Mouse (Mus musculus): ENCODE results near the gene Slc35d2.
"Not testable (repeated sequence)": the region's sequence is repeated elsewhere in the genome, so short reads cannot be mapped to it uniquely, and the experiment has no call there.

Slc35d2 gene

GRCm38 (mm10) chr13:64110421-64110820, 18.7 kb downstream of the Slc35d2 start:
- no peak for DNase-seq

DNA sequence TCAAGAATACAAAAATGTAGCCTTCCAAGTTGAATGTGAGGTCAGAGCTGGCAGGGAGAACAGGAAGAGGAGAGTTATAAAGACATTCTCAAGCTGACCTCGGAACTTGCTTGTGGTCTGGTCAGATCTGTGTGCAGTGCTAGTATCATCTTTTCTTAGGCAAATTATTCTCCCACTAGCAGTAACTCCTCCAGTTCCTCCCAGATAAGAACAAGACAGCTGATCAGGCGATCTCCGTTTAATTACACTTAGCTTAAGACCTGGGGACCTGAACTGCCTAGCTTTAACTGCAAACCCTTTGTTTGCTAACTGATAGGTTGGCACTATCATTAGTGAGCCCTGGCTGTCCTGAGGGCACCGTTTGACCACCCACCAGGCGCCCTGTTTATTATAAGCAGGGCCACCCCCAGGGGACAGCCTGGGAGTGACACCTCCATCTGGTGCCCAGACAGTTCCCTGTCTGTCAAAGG, 20.8 kb downstream of the Slc35d2 start:
- DNase-seq = no peak

DNA sequence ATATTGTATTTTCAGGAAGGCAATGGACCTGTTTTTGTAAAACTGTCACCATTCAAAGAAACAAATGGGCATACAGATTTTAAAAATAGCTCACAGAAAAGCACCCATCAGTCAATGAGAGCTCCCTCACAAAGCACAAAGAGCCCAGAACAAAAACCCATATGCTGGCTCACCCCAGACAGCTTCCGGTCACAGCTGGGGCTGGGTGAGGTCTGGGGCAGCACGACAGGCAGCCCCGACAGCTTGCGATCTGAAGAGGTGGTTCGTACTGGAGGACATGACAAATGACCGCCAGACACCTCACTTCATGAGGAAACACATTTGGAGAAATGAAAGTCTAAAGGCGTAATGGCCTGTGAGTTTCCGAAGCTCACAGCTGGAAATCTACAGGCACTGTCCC, 21.6 kb downstream of the Slc35d2 start:
- DNase-seq = peak in 1 of 2 experiments; percentile 39

GRCm38 (mm10) chr13:64107105-64107504, 22.1 kb downstream of the Slc35d2 start:
- DNase-seq = no peak

- DNase-seq = no peak
Measured at GRCm38 (mm10) chr13:64105690-64106089, 23.5 kb downstream of the Slc35d2 start.

DNA sequence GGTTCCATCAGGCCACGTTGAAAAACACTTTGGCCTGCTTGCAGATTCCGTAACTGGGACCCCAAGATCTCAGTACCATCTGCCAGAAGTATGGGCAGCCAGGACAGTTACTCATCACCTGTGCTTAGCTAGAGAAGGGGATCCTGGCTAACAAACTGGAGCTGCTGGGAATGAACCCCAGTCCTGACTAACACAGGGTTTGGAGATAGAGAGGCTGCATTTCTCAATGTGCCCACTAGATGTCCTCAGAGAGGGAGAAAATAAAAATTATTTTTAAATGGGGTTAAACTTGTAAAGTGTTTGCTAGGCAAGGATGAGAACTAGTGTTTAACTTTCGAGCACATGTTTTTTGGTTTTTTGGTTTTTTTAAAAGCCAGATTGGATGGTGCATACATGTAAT, 29.0 kb downstream of the Slc35d2 start:
- peak; percentile 39 to 46 for DNase-seq

DNA sequence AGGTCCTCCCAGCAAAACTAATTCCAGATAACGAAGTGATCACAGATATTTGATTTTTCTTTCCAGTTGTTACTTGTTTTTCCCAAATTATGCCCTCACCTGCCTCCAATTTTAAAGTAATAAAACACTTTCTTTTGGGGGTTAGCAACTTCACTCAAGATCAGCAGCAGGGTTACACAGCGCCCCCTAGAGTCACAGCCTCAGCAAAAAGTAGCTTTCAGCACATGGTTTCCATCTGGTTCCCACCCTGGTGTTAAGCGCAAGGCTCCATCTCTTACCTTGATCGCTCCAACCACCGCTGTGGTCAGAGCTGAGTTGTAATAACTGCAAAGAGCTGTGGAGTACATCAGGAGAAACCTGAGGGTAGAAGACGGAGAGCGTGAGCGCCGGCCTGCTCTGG, 30.2 kb downstream of the Slc35d2 start:
- peak; percentile 63 to 67 for DNase-seq

DNA sequence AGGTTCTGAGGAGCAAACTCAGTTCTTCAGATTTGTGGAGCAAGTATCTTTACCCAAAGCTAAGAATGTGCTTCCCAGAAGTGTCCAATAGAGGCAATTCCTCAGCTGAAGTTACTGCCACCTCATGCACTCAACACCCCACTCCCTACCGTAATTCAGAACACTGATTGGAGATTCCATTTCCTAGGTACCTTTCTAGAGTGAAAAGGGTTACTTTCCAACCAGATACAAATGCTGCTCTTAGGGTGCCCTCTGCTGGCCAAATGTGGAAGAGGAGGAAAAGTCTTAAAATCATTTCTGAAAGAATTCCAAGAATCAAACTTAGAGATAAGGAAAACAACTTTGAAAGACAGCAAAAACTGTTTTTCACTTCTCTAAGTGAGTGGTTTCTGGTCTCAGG, 35.8 kb downstream of the Slc35d2 start:
- peak; percentile 88 to 89 for DNase-seq

- DNase-seq = no peak
Measured at GRCm38 (mm10) chr13:64092752-64093151, 36.4 kb downstream of the Slc35d2 start.

DNA sequence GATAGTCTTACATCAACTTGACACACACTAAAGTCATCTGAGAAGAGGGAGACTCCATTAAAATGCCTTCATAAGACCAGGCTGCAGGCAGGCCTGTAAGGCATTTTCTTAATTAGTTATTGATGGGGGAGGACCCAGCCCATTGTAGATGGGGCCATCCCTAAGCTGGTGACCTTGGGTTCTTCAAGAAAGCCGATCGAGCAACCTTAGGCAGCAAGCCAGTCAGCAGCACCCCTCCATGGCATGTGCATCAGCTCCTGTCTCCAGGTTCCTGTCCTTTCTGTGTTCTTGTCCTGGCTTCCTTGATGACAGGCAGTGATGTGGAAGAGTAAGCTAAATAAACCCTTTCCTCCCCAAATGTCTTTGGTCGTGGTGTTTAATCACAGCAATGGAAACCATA, 37.0 kb downstream of the Slc35d2 start:
- no peak for DNase-seq

DNA sequence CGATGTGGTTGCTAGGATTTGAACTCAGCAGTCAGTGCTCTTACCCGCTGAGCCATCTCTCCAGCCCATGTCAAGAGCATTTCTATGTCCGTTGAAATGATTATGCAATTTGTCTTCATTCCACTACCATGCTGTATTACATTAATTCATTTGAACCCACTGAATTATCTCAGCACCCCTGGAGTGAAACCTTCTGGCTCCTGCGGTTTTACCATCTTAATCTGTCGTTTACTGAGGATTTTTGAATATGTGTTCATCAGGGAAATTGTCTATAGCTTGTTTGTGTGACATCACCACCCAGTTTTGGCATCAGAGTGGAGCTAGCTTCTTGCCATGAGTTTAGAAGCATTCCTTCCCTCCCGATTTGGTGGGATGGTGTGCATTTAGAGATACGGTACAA, 38.2 kb downstream of the Slc35d2 start:
- no peak for DNase-seq

DNA sequence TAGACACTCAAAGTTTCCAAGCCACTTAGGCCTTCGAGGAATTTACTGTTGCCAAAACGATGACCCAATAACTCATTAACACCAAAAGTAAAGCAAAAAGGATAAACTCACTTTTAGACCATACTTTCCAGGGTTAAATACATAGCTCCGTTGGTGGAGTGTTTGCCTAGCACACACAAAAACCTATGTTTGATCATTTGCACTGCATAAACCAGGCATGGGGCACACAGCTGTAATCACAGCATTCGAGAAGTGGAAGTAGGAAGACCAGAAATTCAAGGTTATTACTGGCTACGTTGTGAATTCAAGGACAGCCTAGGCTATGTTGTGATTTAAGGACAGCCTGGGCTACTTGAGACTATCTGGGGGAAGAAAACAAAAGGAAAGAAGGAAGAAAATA, 38.9 kb downstream of the Slc35d2 start:
- no peak for DNase-seq

DNA sequence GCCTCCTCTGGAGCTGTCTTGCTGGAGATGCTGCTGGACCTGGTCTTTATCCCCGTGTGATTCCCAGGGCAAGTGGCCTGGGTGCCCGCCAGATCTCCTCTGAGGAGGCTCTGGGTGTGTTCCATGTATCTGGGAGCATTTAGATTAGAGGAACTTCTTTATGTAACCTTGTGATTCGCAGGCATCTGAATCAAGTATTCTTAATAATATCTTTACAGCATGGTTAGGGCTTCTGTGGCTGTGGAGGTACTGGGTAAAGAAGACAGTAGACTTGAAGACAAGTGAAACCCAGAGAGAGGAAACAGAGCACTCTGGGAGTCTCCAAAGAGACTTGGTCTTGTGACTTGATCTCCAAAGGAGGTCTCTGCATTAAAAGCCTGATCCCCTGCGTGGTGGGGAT, 40.0 kb downstream of the Slc35d2 start, which contains the start of gene Hsd17b3:
Hsd17b3 (minus strand) TSS at position 101 of the 400 bp plus-strand sequence.
- no peak for DNase-seq

- no peak for DNase-seq
Measured at GRCm38 (mm10) chr13:64088057-64088456, 41.1 kb downstream of the Slc35d2 start.

- DNase-seq = no peak
Measured at GRCm38 (mm10) chr13:64086036-64086435, 43.1 kb downstream of the Slc35d2 start.

- DNase-seq = no peak
Measured at GRCm38 (mm10) chr13:64083331-64083730, 45.8 kb downstream of the Slc35d2 start.

DNA sequence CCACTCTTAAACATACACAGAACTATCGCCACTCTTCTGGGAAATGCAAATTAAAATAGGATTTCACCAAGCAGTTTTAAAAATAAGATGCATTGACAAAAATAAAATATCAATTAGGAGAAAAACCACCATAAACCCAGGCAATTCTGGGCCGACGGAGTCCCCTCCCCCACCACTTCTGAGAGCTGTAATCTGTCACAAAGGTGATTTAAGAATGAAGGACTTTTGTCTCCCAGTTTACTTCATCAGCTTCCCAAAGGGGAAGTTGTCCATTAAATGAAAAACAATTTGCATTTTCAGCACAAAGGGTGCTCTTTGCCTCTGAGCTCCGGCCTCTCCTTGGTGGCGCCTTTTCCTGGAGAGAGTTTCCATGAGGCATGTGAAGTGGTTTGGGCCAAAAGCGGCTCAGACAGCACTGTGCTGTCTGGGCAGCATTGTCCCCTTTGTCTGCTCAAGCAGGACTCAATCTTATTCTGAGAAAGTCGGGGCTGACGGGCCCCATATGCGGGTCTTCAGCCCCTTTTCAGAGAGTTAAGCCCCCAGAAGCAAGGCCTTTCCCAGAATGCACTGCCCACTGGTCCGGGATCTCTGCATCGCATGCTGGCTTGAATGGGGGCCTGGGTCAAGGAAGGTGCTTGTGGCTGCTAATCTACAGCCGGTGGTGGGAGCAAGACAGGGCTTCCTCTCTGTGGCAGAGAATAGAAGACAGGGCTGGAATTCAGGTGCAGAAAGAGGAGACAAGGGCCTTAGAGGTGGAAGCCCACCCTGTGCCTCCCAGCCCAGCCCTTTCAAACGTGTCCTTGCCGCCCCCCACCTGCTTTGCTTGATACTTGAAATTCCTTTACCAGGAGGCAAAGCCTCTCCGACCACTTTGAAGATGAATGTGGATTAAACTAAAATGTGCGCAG, 47.9 kb downstream of the Slc35d2 start:
- DNase-seq = peak; percentile 12 to 48

GRCm38 (mm10) chr13:64077591-64077990, 51.6 kb downstream of the Slc35d2 start:
- no peak for DNase-seq

DNA sequence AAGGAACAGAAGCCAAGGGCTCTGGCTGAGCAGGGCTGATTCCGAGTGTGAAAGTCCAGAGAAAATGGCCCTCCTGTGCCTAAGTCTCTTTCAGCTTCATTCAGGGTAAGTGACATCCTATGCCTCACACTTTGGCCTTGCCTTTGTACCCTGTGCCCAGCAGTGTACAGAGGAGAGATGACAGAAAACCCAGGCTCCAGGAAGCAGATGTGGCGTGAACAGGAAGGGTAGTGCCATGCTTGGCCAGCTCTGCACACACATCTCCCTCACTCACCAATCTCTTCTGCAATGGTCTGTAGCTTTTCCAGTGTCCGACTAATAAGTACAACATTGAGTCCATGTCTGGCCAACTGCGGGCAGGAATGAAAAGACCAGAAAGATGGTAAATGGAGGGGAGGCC, 53.1 kb downstream of the Slc35d2 start:
- DNase-seq = no peak

GRCm38 (mm10) chr13:64066653-64067052, 62.5 kb downstream of the Slc35d2 start:
- DNase-seq = no peak

DNA sequence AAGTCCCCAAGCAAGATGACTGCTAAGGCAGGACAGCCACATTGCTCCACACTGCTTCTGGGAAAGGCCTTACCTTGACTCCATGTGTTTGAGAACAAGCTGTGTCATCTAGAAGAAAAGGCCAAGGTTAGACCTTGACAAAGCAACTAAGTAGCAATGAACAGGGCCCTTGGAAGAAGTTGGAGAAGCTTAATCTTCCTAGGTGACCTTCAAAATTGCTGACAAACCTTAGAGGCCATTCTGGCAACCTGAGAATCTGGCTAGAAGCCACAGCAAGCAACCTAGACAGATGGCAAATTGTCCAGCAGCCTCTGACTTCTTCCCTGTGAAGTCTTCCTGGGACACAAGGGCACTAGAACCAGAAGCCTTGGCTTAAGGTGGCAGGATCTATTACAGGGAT, 64.9 kb downstream of the Slc35d2 start:
- no peak for DNase-seq

DNA sequence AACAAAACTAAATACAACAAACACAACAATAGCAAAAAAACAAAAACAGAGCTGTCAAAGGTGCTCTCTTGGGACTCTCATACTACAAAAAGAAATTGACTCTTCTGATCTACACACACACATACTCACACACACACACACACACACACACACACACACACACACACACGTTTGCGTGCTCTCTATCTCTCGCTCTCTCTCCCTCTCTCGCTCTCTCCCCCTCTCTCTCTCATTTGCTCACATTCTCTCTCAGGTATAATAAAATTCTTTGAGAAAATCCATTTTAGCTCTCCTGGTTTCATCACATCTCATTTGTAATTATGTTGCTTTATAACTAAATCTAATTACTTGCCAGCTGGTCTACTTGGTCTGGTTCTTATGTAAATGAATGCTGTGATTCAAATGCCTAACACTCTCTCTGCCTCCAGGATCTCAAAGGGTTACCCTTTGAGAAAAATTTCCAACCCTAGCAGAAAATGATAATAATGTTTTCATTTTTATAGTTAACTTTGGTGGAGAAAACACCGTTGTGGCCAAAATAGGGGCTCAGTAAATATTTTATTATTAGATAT, 68.1 kb downstream of the Slc35d2 start:
- DNase-seq = no peak

DNA sequence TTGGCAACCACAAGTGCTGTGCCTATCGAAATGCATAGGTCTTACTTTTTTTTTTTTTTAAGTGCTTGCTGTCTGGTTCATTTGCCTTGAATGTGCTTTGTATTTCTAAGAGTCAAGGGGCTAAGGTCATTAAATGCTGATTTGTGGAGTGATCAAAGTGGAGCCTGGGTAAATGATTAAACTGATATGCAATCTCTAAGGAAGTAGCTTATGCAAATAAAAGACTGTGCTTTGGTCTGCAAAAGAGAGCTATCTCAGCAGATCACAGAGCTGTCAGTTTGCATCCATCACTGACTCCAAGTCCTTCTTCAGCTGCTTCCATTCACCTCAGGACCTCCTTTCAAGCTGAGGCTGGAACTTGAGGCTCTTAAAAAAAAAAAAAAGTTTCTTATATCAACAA, 75.2 kb downstream of the Slc35d2 start:
- DNase-seq = no peak

DNA sequence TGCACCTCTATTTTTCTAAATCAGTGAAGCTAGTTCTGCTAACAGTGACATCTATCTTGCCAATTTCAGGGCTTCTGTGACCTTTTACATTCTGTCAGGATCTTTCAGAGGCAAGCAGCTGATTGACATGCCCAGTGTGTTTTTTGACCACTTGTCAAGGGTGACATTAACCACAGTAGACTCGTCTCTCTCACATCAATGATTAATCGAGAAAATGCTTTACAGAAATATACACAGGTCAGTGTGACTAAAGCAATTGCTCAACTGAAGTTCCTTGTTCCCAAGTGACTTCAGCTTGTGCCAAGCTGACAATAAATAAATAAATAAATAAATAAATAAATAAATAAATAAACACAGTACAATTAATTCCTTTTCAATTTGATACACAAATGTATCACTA, 76.9 kb downstream of the Slc35d2 start:
- not testable (repeated sequence) for DNase-seq
